Mouse (Mus musculus) splenic B cell, adult 2 months (primary cell): ENCODE results near the gene Mafg.
"Not testable (repeated sequence)": the region's sequence is repeated elsewhere in the genome, so short reads cannot be mapped to it uniquely, and the experiment has no call there.

Experiments used
- DNase-seq: peaks from one replicate; pipeline ENCODE4 v3.0.0-alpha.2; 2011; ENCODE audit warnings: low read depth, low spot score
- H3K27me3 ChIP-seq: 2 replicates; pipeline ENCODE4 v1.6.1; 2012; ENCODE audit warnings: mild to moderate bottlenecking, low read length, moderate library complexity, mixed read lengths; ENCODE audit not compliant: control insufficient read depth, poor library complexity, insufficient read depth, severe bottlenecking
- H3K36me3 ChIP-seq: 2 replicates; pipeline ENCODE4 v1.6.1; 2012; ENCODE audit warnings: mild to moderate bottlenecking, low read length, moderate library complexity, mixed read lengths; ENCODE audit not compliant: control insufficient read depth, poor library complexity, insufficient read depth, severe bottlenecking

The Mafg gene

GRCm38 (mm10) chr11:120633520-120634343 is at the start of gene Mafg:
Gene Mafg, minus strand, starts transcription at chr11:120633600.
- no peaks in the 10 kb centered on the region for H3K36me3 ChIP-seq
- no peaks in the 10 kb centered on the region for H3K27me3 ChIP-seq
- peak; percentile 95 for DNase-seq

- no peaks in the 10 kb centered on the region for H3K27me3 ChIP-seq
- H3K36me3 ChIP-seq = peaks cover 5% of the 10 kb centered on the region; the same call in 1 of the 2 replicates
- DNase-seq = no peak
Observed at GRCm38 (mm10) chr11:120682683-120683082, 49.3 kb upstream of the Mafg start.

GRCm38 (mm10) chr11:120679909-120680308 is 46.5 kb upstream of the Mafg start:
- H3K27me3 ChIP-seq = no peaks in the 10 kb centered on the region
- peak; percentile 65 for DNase-seq
- no peaks in the 10 kb centered on the region; the same call in 1 of the 2 replicates for H3K36me3 ChIP-seq

- no peak for DNase-seq
- Histone ChIP-seq H3K36me3 (no peaks in the 10 kb centered on the region; the same call in 1 of the 2 replicates), H3K27me3 (no peaks in the 10 kb centered on the region)
Observed at GRCm38 (mm10) chr11:120676951-120677350, 43.6 kb upstream of the Mafg start.

DNA sequence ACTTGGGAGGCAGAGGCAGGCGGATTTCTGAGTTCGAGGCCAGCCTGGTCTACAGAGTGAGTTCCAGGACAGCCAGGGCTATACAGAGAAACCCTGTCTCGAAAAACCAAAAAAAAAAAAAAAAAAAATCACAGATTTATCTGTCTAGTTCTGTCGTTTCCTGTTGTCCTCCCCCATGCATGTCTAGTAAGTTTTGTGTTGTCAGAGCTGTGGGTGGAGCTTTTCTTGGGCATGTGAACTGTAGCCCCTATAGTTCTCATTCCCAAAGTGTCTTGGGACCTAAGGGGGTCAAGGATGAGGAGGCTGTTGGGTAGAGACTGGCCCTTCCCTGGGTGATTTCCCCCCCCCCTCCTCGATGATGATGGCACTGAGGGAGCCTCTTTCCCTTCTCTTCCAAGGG is 42.5 kb upstream of the Mafg start:
- H3K27me3 ChIP-seq, DNase-seq, H3K36me3 ChIP-seq: not testable (repeated sequence)

DNA sequence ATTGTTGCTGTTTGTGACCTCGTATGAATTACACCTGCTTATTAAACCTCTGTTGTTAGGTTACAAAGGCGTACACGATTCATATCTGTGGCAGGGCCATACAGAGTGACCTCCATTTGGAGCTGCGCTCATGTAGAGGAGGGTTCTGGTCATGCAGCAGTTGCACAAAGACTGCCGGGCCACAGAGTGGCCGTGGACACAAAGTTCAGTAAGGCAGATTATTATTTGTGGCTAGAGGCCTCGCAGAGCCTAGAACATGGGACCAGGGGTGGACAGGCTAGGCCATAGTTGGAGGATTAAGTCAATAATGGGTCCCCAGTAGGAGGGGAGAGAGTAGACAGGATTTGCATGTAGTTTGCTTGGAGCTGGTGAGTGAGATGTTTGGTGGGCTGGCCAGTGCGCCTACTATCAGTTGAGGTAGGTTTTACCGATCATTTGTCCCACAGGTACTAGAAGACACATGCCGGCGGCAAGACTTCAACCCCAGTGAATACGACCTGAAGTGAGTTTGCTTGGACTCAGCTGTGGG is 40.3 kb upstream of the Mafg start:
- no peak for DNase-seq
- H3K36me3 ChIP-seq = no peaks in the 10 kb centered on the region
- no peaks in the 10 kb centered on the region for H3K27me3 ChIP-seq

DNA sequence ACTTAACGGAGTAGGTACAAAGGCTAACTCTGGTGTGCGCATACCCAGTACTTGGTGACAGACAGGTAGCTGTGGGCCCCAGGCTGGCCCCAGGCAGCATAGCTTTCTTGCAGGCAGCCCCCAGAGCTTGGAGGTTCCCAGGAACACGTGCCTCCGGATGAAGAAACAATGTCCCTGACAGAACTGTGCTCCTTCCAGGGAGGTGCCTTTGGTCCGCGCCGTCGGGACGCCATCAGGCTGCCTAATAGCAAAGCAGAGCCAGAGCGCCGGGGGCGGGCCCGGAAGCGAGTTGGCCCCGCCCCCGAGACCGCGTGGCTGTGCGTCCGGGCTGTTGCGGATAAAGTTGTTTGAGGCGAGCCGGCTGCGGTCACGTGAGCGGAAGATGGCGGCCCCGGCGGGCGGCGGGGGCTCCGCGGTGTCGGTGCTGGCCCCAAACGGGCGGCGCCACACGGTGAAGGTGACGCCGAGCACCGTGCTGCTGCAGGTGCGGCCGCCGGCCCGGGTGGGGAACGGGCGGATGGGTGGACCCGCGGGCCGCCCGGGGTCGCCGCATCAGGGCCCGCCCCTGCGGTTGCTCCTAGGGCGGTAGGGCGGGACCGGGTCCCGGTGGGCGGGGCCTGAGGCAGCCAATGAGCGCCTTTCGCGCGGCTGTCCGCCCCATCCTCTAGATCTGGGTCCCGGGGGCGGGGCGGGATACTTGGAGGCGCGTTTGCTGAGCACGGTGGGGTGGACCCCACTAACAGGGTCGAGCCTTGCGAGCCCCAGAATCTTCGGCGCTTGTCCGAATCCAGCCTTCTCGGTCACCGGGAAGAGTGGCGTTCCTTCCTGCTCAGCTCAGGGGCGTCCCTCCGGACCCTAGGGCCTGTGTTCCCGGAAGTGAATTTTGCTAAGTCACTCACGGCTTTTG is 39.5 kb upstream of the Mafg start, which contains the start of gene Aspscr1:
Aspscr1 (plus strand) TSS at position 287 of the 907 bp plus-strand sequence.
- DNase-seq = peak; percentile 96
- no peaks in the 10 kb centered on the region for H3K36me3 ChIP-seq
- H3K27me3 ChIP-seq = no peaks in the 10 kb centered on the region

GRCm38 (mm10) chr11:120666617-120667016 is 33.2 kb upstream of the Mafg start:
- no peaks in the 10 kb centered on the region; the same call in 1 of the 2 replicates for H3K27me3 ChIP-seq
- H3K36me3 ChIP-seq = no peaks in the 10 kb centered on the region
- DNase-seq = no peak

DNA sequence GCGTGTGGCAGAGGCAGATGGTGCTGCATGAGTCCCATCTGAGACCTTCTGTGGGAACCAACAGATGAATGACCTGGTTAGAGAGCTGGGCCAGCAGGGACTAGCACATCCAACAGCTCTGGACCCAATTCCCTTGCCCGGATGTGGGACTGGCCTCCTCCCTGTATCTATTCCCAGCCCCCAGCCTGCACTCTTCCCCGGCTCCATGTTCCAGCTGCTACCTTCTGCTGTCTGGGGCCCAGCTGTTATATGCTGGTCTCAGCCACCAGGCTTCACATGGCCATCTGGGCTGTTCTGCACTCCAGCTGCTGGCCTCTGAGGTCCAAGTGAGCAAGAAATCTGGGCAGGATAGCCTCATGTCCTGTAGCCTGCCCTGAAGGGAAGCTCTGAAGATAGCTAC is 32.0 kb upstream of the Mafg start:
- Histone ChIP-seq H3K27me3 (no peaks in the 10 kb centered on the region; the same call in 1 of the 2 replicates), H3K36me3 (no peaks in the 10 kb centered on the region)
- no peak for DNase-seq

- H3K27me3 ChIP-seq = no peaks in the 10 kb centered on the region; the same call in 1 of the 2 replicates
- H3K36me3 ChIP-seq = no peaks in the 10 kb centered on the region
- DNase-seq = no peak
Observed at GRCm38 (mm10) chr11:120663714-120664113, 30.3 kb upstream of the Mafg start.

- DNase-seq = no peak
- H3K27me3 ChIP-seq = no peaks in the 10 kb centered on the region; the same call in 1 of the 2 replicates
- H3K36me3 ChIP-seq = no peaks in the 10 kb centered on the region
Observed at GRCm38 (mm10) chr11:120662759-120663158, 29.4 kb upstream of the Mafg start.

DNA sequence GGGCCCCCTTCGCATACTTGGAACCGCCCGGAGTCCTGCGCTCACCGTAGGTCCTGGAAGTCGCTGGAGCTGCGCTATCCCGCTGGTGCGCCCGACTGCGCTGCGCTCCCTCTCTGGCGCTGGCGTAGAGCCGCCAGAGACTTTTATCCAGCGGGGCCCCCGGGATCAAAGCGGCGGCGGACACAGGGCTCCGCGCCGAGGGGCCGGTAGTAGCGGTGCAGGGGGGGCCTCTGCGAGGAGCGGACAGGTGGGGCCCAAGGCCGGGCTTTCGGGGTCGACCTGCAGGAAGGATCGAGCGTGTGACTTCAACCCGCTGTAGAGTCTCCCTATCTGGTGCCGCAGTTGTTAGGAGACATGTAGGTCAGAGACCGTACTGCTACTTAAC is 27.7 kb upstream of the Mafg start, which contains the start of gene Notum:
Notum (minus strand) TSS at position 100 of the 385 bp plus-strand sequence.
- no peak for DNase-seq
- no peaks in the 10 kb centered on the region; the same call in 1 of the 2 replicates for H3K27me3 ChIP-seq
- H3K36me3 ChIP-seq = no peaks in the 10 kb centered on the region

- Histone ChIP-seq H3K27me3 (no peaks in the 10 kb centered on the region; the same call in 1 of the 2 replicates), H3K36me3 (no peaks in the 10 kb centered on the region)
- peak; percentile 38 for DNase-seq
Observed at GRCm38 (mm10) chr11:120660301-120661075, 27.1 kb upstream of the Mafg start.
